Mouse (Mus musculus) stomach, postnatal 0 days (tissue): ENCODE data around the gene Qrfp.

Source experiments
- CTCF ChIP-seq: IDR thresholded peaks from 2 replicates; pipeline ENCODE4 v1.5.1; 2016; ENCODE audit warnings: antibody characterized with exemption, low read depth, mild to moderate bottlenecking, moderate library complexity
- EP300 ChIP-seq: optimal IDR thresholded peaks from 2 replicates; pipeline ENCODE3; 2016; ENCODE audit warnings: antibody characterized with exemption

DNA sequence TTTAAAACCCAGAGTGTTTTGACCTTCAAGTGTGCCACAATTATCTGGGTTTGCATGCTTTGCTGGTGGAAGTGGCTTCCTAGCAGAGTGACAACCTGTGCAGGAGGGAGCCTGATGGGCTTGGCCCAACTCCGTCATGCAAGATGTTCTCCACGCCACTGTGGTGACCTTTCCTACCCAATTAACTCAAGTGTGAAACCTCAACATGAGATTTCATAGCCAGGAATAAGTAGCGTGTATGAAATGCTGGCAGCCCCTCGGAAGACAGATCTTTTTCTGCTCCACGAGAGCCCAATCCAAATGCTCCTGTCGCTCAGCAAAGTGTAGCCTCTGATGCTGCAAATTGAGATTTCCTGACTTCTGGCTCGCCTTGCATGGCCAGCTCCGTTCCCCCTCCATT is 19.1 kb downstream of the Qrfp start:
- TF ChIP-seq CTCF (no peak), EP300 (no peak)
